Mouse (Mus musculus) stomach, embryonic 15.5 days (tissue): Measurements from ENCODE around the gene Ebf1. TPM values are rescaled to one million over a fixed set of nuclear protein-coding genes. Genes with fewer than 3 reads are reported as not detected.

Experiments used
- ATAC-seq: fragments of 200-750 bp; cut with Nextera tagmentation; 2 replicates; pipeline ENCODE4 v1.8.0; 2017; ENCODE audit warnings: low read depth, moderate number of reproducible peaks, moderate TSS enrichment; ENCODE audit not compliant: insufficient read depth, low FRiP score
- H3K27ac ChIP-seq: fragments of 300-500 bp; sonication (generic); 2 replicates; pipeline ENCODE4 v1.5.1; 2015; ENCODE audit warnings: mild to moderate bottlenecking, inconsistent platforms
- H3K27me3 ChIP-seq: fragments of 300-500 bp; sonication (generic); replicated peaks from 2 replicates; pipeline ENCODE4 v1.6.1; 2015; ENCODE audit warnings: inconsistent platforms
- H3K36me3 ChIP-seq: fragments of 300-500 bp; sonication (generic); 2 replicates; pipeline ENCODE4 v1.6.1; 2015; ENCODE audit warnings: inconsistent platforms
- H3K4me1 ChIP-seq: fragments of 300-500 bp; sonication (generic); 2 replicates; pipeline ENCODE4 v1.6.1; 2015; ENCODE audit warnings: inconsistent platforms
- H3K4me2 ChIP-seq: fragments of 300-500 bp; sonication (generic); 2 replicates; pipeline ENCODE4 v1.6.1; 2015; ENCODE audit warnings: mild to moderate bottlenecking, inconsistent platforms
- H3K4me3 ChIP-seq: fragments of 300-500 bp; sonication (generic); replicated peaks from 2 replicates; pipeline ENCODE4 v1.5.1; 2015; ENCODE audit warnings: inconsistent platforms
- H3K9ac ChIP-seq: fragments of 300-500 bp; sonication (generic); 2 replicates; pipeline ENCODE4 v1.6.1; 2015; ENCODE audit warnings: inconsistent platforms
- H3K9me3 ChIP-seq: fragments of 300-500 bp; sonication (generic); 2 replicates; pipeline ENCODE4 v1.6.1; 2016; ENCODE audit warnings: inconsistent platforms
- WGBS: fragments of 180-500 bp; shearing (Covaris S2); methylation state at CpG from one replicate; pipeline ENCODE4 v1.1.7; 2015; 5-methylcytosine and 5-hydroxymethylcytosine counted together
- polyA plus RNA-seq: library from polyadenylated mRNA; unstranded; fragments of >200 nt; fragmentation: Nextera tagmentation; extraction: Ambion mirVana; gene quantifications from 2 replicates; pipeline ENCODE4 v1.2.1, GENCODE M21; 2015

Ebf1 gene
- polyA plus RNA-seq, 1 experiment from 2014 or later: 12.2 TPM

- Histone ChIP-seq H3K27ac (no peak overlapping the region), H3K36me3 (no peaks in the 10 kb centered on the region), H3K9ac (no peak overlapping the region), H3K4me1 (peaks cover 9% of the 10 kb centered on the region; the same call in 1 of the 2 replicates), H3K4me2 (peak overlapping the region; percentile 49; the same call in 1 of the 2 replicates), H3K4me3 (no peak overlapping the region; the same call in 1 of the 2 replicates), H3K27me3 (peaks cover 41% of the 10 kb centered on the region), H3K9me3 (no peaks in the 10 kb centered on the region)
- 49% methylated on average over 18 of the region's 19 CpGs for WGBS
- no peak for ATAC-seq
Measured at GRCm38 (mm10) chr11:44620694-44621446, 3.8 kb downstream of the Ebf1 start.

GRCm38 (mm10) chr11:44621615-44622014 is 4.5 kb downstream of the Ebf1 start:
- no peak overlapping the region for H3K27ac ChIP-seq
- peaks cover 34% of the 10 kb centered on the region for H3K27me3 ChIP-seq
- no peaks in the 10 kb centered on the region for H3K9me3 ChIP-seq
- no peak overlapping the region for H3K4me2 ChIP-seq
- peaks cover 9% of the 10 kb centered on the region; the same call in 1 of the 2 replicates for H3K4me1 ChIP-seq
- no peak overlapping the region for H3K4me3 ChIP-seq
- H3K9ac ChIP-seq: no peak overlapping the region
- no peaks in the 10 kb centered on the region for H3K36me3 ChIP-seq
- 59% methylated on average over 10 of the region's 10 CpGs for WGBS
- no peak for ATAC-seq

GRCm38 (mm10) chr11:44622023-44622731 is 5.1 kb downstream of the Ebf1 start:
- H3K4me1 ChIP-seq: peaks cover 9% of the 10 kb centered on the region; the same call in 1 of the 2 replicates

GRCm38 (mm10) chr11:44624564-44624963 is 7.4 kb downstream of the Ebf1 start:
- H3K36me3 ChIP-seq: no peaks in the 10 kb centered on the region
- H3K27ac ChIP-seq: no peak overlapping the region
- WGBS: 63% methylated on average over 5 of the region's 5 CpGs
- no peak overlapping the region for H3K4me2 ChIP-seq
- no peaks in the 10 kb centered on the region for H3K9me3 ChIP-seq
- ATAC-seq: no peak
- no peak overlapping the region for H3K9ac ChIP-seq
- peaks cover 8% of the 10 kb centered on the region; the same call in 1 of the 2 replicates for H3K4me1 ChIP-seq
- peaks cover 21% of the 10 kb centered on the region for H3K27me3 ChIP-seq
- H3K4me3 ChIP-seq: no peak overlapping the region

More at GRCm38 (mm10) chr11:44622023-44622731, 5.1 kb downstream of the Ebf1 start:
- Histone ChIP-seq H3K27ac (no peak overlapping the region), H3K27me3 (peaks cover 31% of the 10 kb centered on the region), H3K36me3 (no peaks in the 10 kb centered on the region), H3K4me3 (no peak overlapping the region), H3K4me2 (no peak overlapping the region), H3K9ac (no peak overlapping the region), H3K9me3 (no peaks in the 10 kb centered on the region)
- WGBS: 40% methylated on average over 11 of the region's 11 CpGs
- ATAC-seq: no peak

- WGBS: 73% methylated on average over 10 of the region's 10 CpGs
- H3K9me3 ChIP-seq: no peaks in the 10 kb centered on the region
- H3K27ac ChIP-seq: no peak overlapping the region
- H3K4me1 ChIP-seq: no peaks in the 10 kb centered on the region
- H3K4me2 ChIP-seq: no peak overlapping the region
- peaks cover 6% of the 10 kb centered on the region for H3K27me3 ChIP-seq
- no peak overlapping the region for H3K4me3 ChIP-seq
- H3K9ac ChIP-seq: no peak overlapping the region
- no peaks in the 10 kb centered on the region for H3K36me3 ChIP-seq
- no peak for ATAC-seq
Measured at GRCm38 (mm10) chr11:44626065-44626464, 8.9 kb downstream of the Ebf1 start.

- no peak overlapping the region for H3K9ac ChIP-seq
- 34% methylated on average over 4 of the region's 4 CpGs for WGBS
- H3K9me3 ChIP-seq: no peaks in the 10 kb centered on the region
- no peaks in the 10 kb centered on the region for H3K27me3 ChIP-seq
- H3K4me2 ChIP-seq: no peak overlapping the region
- H3K36me3 ChIP-seq: no peaks in the 10 kb centered on the region
- H3K4me3 ChIP-seq: no peak overlapping the region
- H3K4me1 ChIP-seq: no peaks in the 10 kb centered on the region
- no peak for ATAC-seq
- no peak overlapping the region for H3K27ac ChIP-seq
Measured at GRCm38 (mm10) chr11:44628412-44628811, 11.3 kb downstream of the Ebf1 start.

GRCm38 (mm10) chr11:44632064-44632968 is 15.2 kb downstream of the Ebf1 start:
- no peaks in the 10 kb centered on the region for H3K27me3 ChIP-seq
- H3K4me2 ChIP-seq: no peak overlapping the region
- no peak for ATAC-seq
- no peak overlapping the region for H3K9ac ChIP-seq
- H3K4me1 ChIP-seq: no peaks in the 10 kb centered on the region
- H3K9me3 ChIP-seq: no peaks in the 10 kb centered on the region
- 75% methylated on average over 15 of the region's 15 CpGs for WGBS
- H3K36me3 ChIP-seq: no peaks in the 10 kb centered on the region
- no peak overlapping the region for H3K27ac ChIP-seq
- H3K4me3 ChIP-seq: no peak overlapping the region

GRCm38 (mm10) chr11:44633001-44633693 is 16.0 kb downstream of the Ebf1 start:
- WGBS: 83% methylated on average over 2 of the region's 2 CpGs
- H3K9me3 ChIP-seq: no peaks in the 10 kb centered on the region
- H3K27ac ChIP-seq: no peak overlapping the region
- no peak overlapping the region for H3K4me2 ChIP-seq
- no peak overlapping the region for H3K4me3 ChIP-seq
- H3K4me1 ChIP-seq: no peaks in the 10 kb centered on the region
- no peak for ATAC-seq
- H3K9ac ChIP-seq: no peak overlapping the region
- no peaks in the 10 kb centered on the region for H3K36me3 ChIP-seq
- no peaks in the 10 kb centered on the region for H3K27me3 ChIP-seq

- H3K36me3 ChIP-seq: no peaks in the 10 kb centered on the region
- H3K4me1 ChIP-seq: no peaks in the 10 kb centered on the region
- ATAC-seq: no peak
- WGBS: 64% methylated on average over 6 of the region's 6 CpGs
- H3K27me3 ChIP-seq: no peaks in the 10 kb centered on the region
- no peak overlapping the region for H3K27ac ChIP-seq
- no peak overlapping the region for H3K4me2 ChIP-seq
- H3K9ac ChIP-seq: no peak overlapping the region
- H3K9me3 ChIP-seq: no peaks in the 10 kb centered on the region
- no peak overlapping the region for H3K4me3 ChIP-seq
Measured at GRCm38 (mm10) chr11:44634552-44635193, 17.6 kb downstream of the Ebf1 start.

GRCm38 (mm10) chr11:44636241-44636640 is 19.1 kb downstream of the Ebf1 start:
- ATAC-seq: no peak
- no peaks in the 10 kb centered on the region for H3K36me3 ChIP-seq
- H3K27ac ChIP-seq: no peak overlapping the region
- WGBS: 79% methylated on average over 1 of the region's 1 CpGs
- no peak overlapping the region for H3K9ac ChIP-seq
- H3K4me1 ChIP-seq: no peaks in the 10 kb centered on the region
- H3K9me3 ChIP-seq: no peaks in the 10 kb centered on the region
- no peaks in the 10 kb centered on the region for H3K27me3 ChIP-seq
- no peak overlapping the region for H3K4me3 ChIP-seq
- no peak overlapping the region for H3K4me2 ChIP-seq
